Mouse (Mus musculus) embryonic facial prominence, embryonic 11.5 days (tissue): ENCODE measurements around the gene 2310034G01Rik. TPM values are rescaled to one million over a fixed set of nuclear protein-coding genes. Genes with fewer than 3 reads are reported as not detected.

ENCODE experiments used
- ATAC-seq: fragments of 200-750 bp; cut with Nextera tagmentation; replicated peaks from 2 replicates; pipeline ENCODE4 v1.8.0; 2017; ENCODE audit warnings: low read depth; ENCODE audit not compliant: insufficient number of reproducible peaks, low FRiP score, low TSS enrichment
- DNase-seq: peaks from one replicate; pipeline ENCODE4 v3.0.0-alpha.2; 2015; ENCODE audit warnings: low spot score
- H3K27ac ChIP-seq: fragments of 300-500 bp; sonication (generic); replicated peaks from 2 replicates; pipeline ENCODE4 v1.5.1; 2014; ENCODE audit warnings: mild to moderate bottlenecking, low read depth, low read length, control low read depth
- H3K27me3 ChIP-seq: fragments of 300-500 bp; sonication (generic); 2 replicates; pipeline ENCODE4 v1.6.1; 2014; ENCODE audit warnings: mild to moderate bottlenecking, low read length, moderate library complexity, mixed read lengths; ENCODE audit not compliant: control insufficient read depth, insufficient read depth
- H3K36me3 ChIP-seq: fragments of 300-500 bp; sonication (generic); replicated peaks from 2 replicates; pipeline ENCODE4 v1.6.1; 2014; ENCODE audit warnings: low read depth, mild to moderate bottlenecking, low read length, moderate library complexity, mixed read lengths; ENCODE audit not compliant: control insufficient read depth, insufficient read depth
- H3K4me1 ChIP-seq: fragments of 300-500 bp; sonication (generic); 2 replicates; pipeline ENCODE4 v1.6.1; 2014; ENCODE audit warnings: low read length, mixed read lengths; ENCODE audit not compliant: control insufficient read depth, insufficient read depth
- H3K4me2 ChIP-seq: fragments of 300-500 bp; sonication (generic); 2 replicates; pipeline ENCODE4 v1.6.1; 2014; ENCODE audit warnings: low read depth, mild to moderate bottlenecking, control low read depth, low read length, moderate library complexity
- H3K4me3 ChIP-seq: fragments of 300-500 bp; sonication (generic); 2 replicates; pipeline ENCODE4 v1.5.1; 2014; ENCODE audit warnings: low read depth, low read length, control low read depth
- H3K9ac ChIP-seq: fragments of 300-500 bp; sonication (generic); replicated peaks from 2 replicates; pipeline ENCODE4 v1.6.1; 2014; ENCODE audit warnings: mild to moderate bottlenecking, control low read depth, low read length
- H3K9me3 ChIP-seq: fragments of 300-500 bp; sonication (generic); replicated peaks from 2 replicates; pipeline ENCODE4 v1.6.1; 2016; ENCODE audit warnings: mild to moderate bottlenecking, low read length, inconsistent platforms, mixed read lengths; ENCODE audit not compliant: control insufficient read depth
- WGBS: fragments of 180-500 bp; shearing (Covaris S2); extraction: QIAGEN DNeasy Blood & Tissue Kit; methylation state at CpG from one replicate; pipeline ENCODE4 v1.1.7; 2014; 5-methylcytosine and 5-hydroxymethylcytosine counted together
- microRNA counts: library from miRNA; unstranded; fragments of <30 nt; microRNA quantifications from one replicate; lab custom pipeline; 2016
- microRNA-seq: library from miRNA; unstranded; fragments of <30 nt; microRNA quantifications from one replicate; pipeline ENCODE4, GENCODE M21; 2016; ENCODE audit warnings: borderline number of aligned reads
- polyA plus RNA-seq: library from polyadenylated mRNA; unstranded; fragments of >200 nt; fragmentation: Nextera tagmentation; extraction: Ambion mirVana; gene quantifications from 2 replicates; pipeline ENCODE4 v1.2.1, GENCODE M21; 2014

The 2310034G01Rik gene
- polyA plus RNA-seq, 1 experiment from 2014 or later: 1.1 TPM

- WGBS: 84% methylated on average over 4 of the region's 4 CpGs
- DNase-seq: no peak
Measured at GRCm38 (mm10) chr19:46302551-46302950, 47.6 kb downstream of the 2310034G01Rik start.

GRCm38 (mm10) chr19:46300294-46301045, 49.6 kb downstream of the 2310034G01Rik start:
- Histone ChIP-seq H3K4me2 (no peak overlapping the region), H3K27me3 (0 out of 2 replicates have a peak, but pooled peaks cover 2% of the 10 kb centered on the region), H3K27ac (no peak overlapping the region), H3K4me3 (no peak overlapping the region), H3K9ac (no peak overlapping the region), H3K9me3 (no peaks in the 10 kb centered on the region), H3K4me1 (no peaks in the 10 kb centered on the region; the same call in 1 of the 2 replicates), H3K36me3 (no peaks in the 10 kb centered on the region)
- WGBS: 40% methylated on average over 8 of the region's 8 CpGs
- no peak for DNase-seq
- ATAC-seq: no peak

More at GRCm38 (mm10) chr19:46302551-46302950, 47.6 kb downstream of the 2310034G01Rik start:
- Histone ChIP-seq H3K27me3 (peaks cover 3% of the 10 kb centered on the region; the same call in 1 of the 2 replicates), H3K9ac (no peak overlapping the region), H3K4me2 (no peak overlapping the region), H3K36me3 (no peaks in the 10 kb centered on the region), H3K4me1 (no peaks in the 10 kb centered on the region; the same call in 1 of the 2 replicates), H3K9me3 (no peaks in the 10 kb centered on the region), H3K4me3 (no peak overlapping the region), H3K27ac (no peak overlapping the region)
- ATAC-seq: no peak

MicroRNA genes within 50 kb of the gene (microRNA counts, 519-probe panel; counts per million panel counts)
- not detected for microRNA mmu-miR-146b (lab: Ali Mortazavi, UCI)

Small RNA genes lying within 50 kb of the gene (microRNA-seq; reads per million reads assigned to microRNA genes)
- gene Mir146b: 2.8 reads per million

Other genes with a start within 250 kb of the 2310034G01Rik start
- gene Elovl3, start 218.4 kb downstream of the 2310034G01Rik start, polyA plus RNA-seq: 0.14 and 0.21 TPM in 2 replicates
- gene Pitx3, start 202.0 kb downstream of the 2310034G01Rik start, polyA plus RNA-seq: 1.7 and 2.0 TPM in 2 replicates
- gene Gbf1, start 197.8 kb downstream of the 2310034G01Rik start, polyA plus RNA-seq: 32.4 and 33.4 TPM in 2 replicates
- 5.0 and 5.4 TPM in 2 replicates for gene Nfkb2, start 46.0 kb downstream of the 2310034G01Rik start, polyA plus RNA-seq
- 4.8 and 5.0 TPM in 2 replicates for gene Psd, start 23.1 kb downstream of the 2310034G01Rik start, polyA plus RNA-seq
- 15.0 and 18.0 TPM in 2 replicates for gene Fbxl15, start 22.1 kb downstream of the 2310034G01Rik start, polyA plus RNA-seq
- 183 and 199 TPM in 2 replicates for gene Cuedc2, start 11.6 kb downstream of the 2310034G01Rik start, polyA plus RNA-seq
- gene Mfsd13a, start 9.2 kb downstream of the 2310034G01Rik start, polyA plus RNA-seq: 3.2 and 4.1 TPM in 2 replicates
- 171 and 182 TPM in 2 replicates for gene Actr1a, start 45.4 kb upstream of the 2310034G01Rik start, polyA plus RNA-seq
- gene Sufu, start 46.6 kb upstream of the 2310034G01Rik start, polyA plus RNA-seq: 32.7 and 36.3 TPM in 2 replicates
- 17.8 and 18.6 TPM in 2 replicates for gene Trim8, start 151.4 kb upstream of the 2310034G01Rik start, polyA plus RNA-seq
- 122 and 130 TPM in 2 replicates for gene Arl3, start 222.9 kb upstream of the 2310034G01Rik start, polyA plus RNA-seq
- 13.6 and 14.7 TPM in 2 replicates for gene Sfxn2, start 223.1 kb upstream of the 2310034G01Rik start, polyA plus RNA-seq
- 30.1 and 34.4 TPM in 2 replicates for gene Wbp1l, start 248.8 kb upstream of the 2310034G01Rik start, polyA plus RNA-seq